Mouse (Mus musculus) stomach, embryonic 16.5 days (tissue): ENCODE measurements around the gene Dgkh. TPM values are rescaled to one million over a fixed set of nuclear protein-coding genes. Genes with fewer than 3 reads are reported as not detected.
"Not testable (repeated sequence)": the region's sequence is repeated elsewhere in the genome, so short reads cannot be mapped to it uniquely, and the experiment has no call there.

Source experiments
- ATAC-seq: fragments of 200-750 bp; cut with Nextera tagmentation; 2 replicates; pipeline ENCODE4 v1.8.0; 2017; ENCODE audit warnings: moderate number of reproducible peaks, moderate TSS enrichment; ENCODE audit not compliant: insufficient read depth, low FRiP score
- H3K27ac ChIP-seq: fragments of 300-500 bp; sonication (generic); 2 replicates; pipeline ENCODE4 v1.5.1; 2014; ENCODE audit warnings: low read length
- H3K27me3 ChIP-seq: fragments of 300-500 bp; sonication (generic); 2 replicates; pipeline ENCODE4 v1.6.1; 2014; ENCODE audit warnings: low read length, control low read depth, mixed read lengths; ENCODE audit not compliant: control insufficient read depth, insufficient read depth
- H3K36me3 ChIP-seq: fragments of 300-500 bp; sonication (generic); 2 replicates; pipeline ENCODE4 v1.6.1; 2014; ENCODE audit warnings: low read length; ENCODE audit not compliant: control insufficient read depth, insufficient read depth
- H3K4me1 ChIP-seq: fragments of 300-500 bp; sonication (generic); 2 replicates; pipeline ENCODE4 v1.6.1; 2014; ENCODE audit warnings: low read length, control low read depth, mixed read lengths; ENCODE audit not compliant: control insufficient read depth, insufficient read depth
- H3K4me2 ChIP-seq: fragments of 300-500 bp; sonication (generic); 2 replicates; pipeline ENCODE4 v1.6.1; 2014; ENCODE audit warnings: low read depth, low read length, mixed read lengths
- H3K4me3 ChIP-seq: fragments of 300-500 bp; sonication (generic); replicated peaks from 2 replicates; pipeline ENCODE4 v1.5.1; 2014; ENCODE audit warnings: mild to moderate bottlenecking, low read length
- H3K9ac ChIP-seq: fragments of 300-500 bp; sonication (generic); 2 replicates; pipeline ENCODE4 v1.6.1; 2014; ENCODE audit warnings: low read length
- H3K9me3 ChIP-seq: fragments of 300-500 bp; sonication (generic); replicated peaks from 2 replicates; pipeline ENCODE4 v1.6.1; 2016; ENCODE audit warnings: low read length, control low read depth; ENCODE audit not compliant: control insufficient read depth
- whole genome bisulfite sequencing: fragments of 180-500 bp; shearing (Covaris S2); extraction: QIAGEN DNeasy Blood & Tissue Kit; methylation state at CpG from one replicate; pipeline ENCODE4 v1.1.7; 2014; 5-methylcytosine and 5-hydroxymethylcytosine counted together
- polyA plus RNA-seq: library from polyadenylated mRNA; unstranded; fragments of >200 nt; fragmentation: Nextera tagmentation; extraction: Ambion mirVana; gene quantifications from 2 replicates; pipeline ENCODE4 v1.2.1, GENCODE M21; 2015

Dgkh gene
- polyA plus RNA-seq, 1 experiment from 2014 or later = 1.5 TPM

DNA sequence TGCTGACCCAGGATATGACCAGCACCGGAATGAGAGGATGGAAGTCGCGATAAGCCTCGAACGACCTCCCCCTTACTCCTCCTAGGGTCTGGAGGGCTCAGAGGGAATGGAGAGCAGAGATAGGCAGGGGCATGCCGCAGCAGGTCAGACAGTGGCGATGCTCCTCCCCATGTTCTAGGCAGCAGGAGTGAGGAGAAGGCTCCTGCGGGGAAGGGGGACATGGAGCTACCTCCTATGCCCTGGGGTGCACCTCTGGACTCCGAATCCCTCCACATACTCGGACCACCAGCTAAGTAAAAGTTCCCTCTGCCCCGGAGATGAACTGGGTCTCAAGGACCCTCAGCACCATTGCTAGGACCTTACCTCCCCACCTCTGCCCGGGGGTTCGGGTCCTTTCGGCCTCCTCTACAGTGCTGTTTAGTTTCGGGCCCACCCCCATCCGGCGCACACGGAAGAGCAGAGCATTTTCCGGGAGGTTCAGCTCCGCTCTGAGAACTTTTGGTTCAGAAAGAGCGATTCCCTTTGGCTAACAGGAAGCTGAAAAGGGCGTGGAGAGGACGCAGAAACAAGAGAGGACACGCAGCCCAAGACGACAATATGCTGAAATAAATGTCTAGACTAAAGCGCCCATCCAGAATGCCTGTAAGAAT lies 7.1 kb downstream of the Dgkh start:
- Histone ChIP-seq H3K27ac (peak overlapping the region; percentile 62), H3K4me3 (peak overlapping the region; percentile 69), H3K27me3 (no peaks in the 10 kb centered on the region), H3K4me2 (peak overlapping the region; percentile 94), H3K9ac (peak overlapping the region; percentile 80), H3K9me3 (no peaks in the 10 kb centered on the region), H3K4me1 (peaks cover 4% of the 10 kb centered on the region), H3K36me3 (no peaks in the 10 kb centered on the region)
- ATAC-seq = peak; percentile 62; the same call in 1 of the 2 replicates
- WGBS = 3% methylated on average over 26 of the region's 26 CpGs

DNA sequence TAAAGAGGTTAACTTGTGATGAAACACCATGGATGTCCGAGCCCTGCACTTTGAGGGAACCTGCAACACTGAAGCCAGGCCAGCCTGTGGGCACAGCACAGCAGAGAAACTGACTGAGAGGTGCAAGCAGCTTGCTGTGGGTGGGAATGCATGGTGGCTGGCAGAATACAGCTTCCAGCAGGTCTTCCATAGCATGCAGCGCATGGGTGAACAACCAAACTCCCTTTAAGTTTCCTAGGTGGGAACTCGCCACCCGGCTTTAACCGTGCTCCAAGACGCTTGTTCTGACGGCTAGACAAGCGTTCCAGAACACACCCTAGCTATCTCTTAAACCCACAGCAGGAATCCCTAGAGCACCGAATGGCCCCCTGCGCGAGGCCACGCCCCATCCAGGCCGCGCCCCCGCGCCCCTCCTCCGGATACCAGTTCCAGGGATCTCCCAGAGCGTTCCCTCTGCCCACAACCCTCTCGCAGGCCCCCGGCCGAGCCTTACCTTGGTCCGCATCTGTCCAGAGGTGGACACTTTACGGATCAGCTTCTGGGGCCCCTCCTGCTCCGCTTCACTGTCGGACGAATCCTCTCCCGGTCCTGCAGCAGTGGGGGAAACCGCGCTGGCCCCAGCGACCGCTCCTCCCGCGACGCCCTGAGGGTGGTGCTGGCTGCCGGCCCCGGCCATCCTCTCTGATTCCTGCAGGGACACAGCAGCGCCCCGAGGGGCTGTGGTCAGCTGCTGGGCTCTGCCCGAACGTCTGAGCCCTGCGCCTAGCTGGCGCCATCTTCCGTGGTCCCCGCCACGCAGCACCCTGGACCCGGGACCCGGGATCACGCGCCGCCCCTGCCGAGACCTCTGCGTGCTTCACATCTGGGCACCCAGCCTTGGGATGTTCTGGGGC lies 7.9 kb downstream of the Dgkh start:
- 2% methylated on average over 52 of the region's 52 CpGs for WGBS
- ATAC-seq = peak; percentile 85
- Histone ChIP-seq H3K9ac (peak overlapping the region; percentile 80), H3K27me3 (no peaks in the 10 kb centered on the region), H3K4me3 (peak overlapping the region; percentile 69), H3K4me2 (peak overlapping the region; percentile 94), H3K4me1 (peaks cover 4% of the 10 kb centered on the region), H3K27ac (peak overlapping the region; percentile 62), H3K36me3 (no peaks in the 10 kb centered on the region), H3K9me3 (no peaks in the 10 kb centered on the region)

DNA sequence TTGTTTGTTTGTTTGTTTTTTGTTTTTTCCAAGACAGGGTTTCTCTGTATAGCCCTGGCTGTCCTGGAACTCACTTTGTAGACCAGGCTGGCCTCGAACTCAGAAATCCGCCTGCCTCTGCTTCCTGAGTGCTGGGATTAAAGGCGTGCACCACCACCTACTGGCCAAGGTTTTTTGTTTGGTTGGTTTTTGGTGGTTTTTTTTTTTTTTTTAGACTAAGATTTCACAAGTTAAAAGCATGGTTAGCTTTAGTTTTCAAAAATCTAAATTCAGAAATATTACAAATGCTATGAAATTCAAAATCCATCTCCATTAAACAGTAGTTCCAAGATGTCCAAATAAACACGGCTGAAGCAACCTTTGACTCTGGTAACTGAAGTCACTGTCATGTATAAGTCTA lies 8.9 kb downstream of the Dgkh start:
- not testable (repeated sequence) for ATAC-seq, H3K4me2 ChIP-seq, H3K27ac ChIP-seq, H3K27me3 ChIP-seq, H3K9ac ChIP-seq, H3K9me3 ChIP-seq, H3K4me3 ChIP-seq, H3K4me1 ChIP-seq, H3K36me3 ChIP-seq
- WGBS = 89% methylated on average over 4 of the region's 4 CpGs

DNA sequence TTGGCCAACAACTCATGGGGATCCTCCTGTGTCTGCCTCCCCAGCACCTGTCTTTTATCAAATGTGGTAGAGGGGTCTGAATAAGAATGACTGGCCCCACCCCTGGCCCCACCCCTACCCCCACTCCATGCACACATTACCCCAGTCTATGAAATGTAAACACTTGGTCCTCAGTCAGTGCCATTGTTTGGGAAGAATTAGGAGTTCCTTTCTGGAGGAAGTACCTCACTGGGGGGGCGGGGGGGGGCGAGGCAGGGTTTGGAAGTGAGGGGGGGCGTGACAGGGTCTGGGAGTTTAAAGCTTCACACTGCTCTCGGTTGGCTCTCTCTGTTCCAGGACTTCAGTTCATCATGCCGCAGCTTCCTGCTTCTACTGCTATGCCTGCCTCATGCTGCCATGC lies 10.5 kb downstream of the Dgkh start:
- Histone ChIP-seq H3K27me3 (no peaks in the 10 kb centered on the region), H3K4me2 (no peak overlapping the region), H3K9ac (no peak overlapping the region), H3K9me3 (no peaks in the 10 kb centered on the region), H3K36me3 (no peaks in the 10 kb centered on the region), H3K4me3 (no peak overlapping the region), H3K4me1 (peaks cover 4% of the 10 kb centered on the region), H3K27ac (no peak overlapping the region)
- ATAC-seq = no peak
- WGBS = 74% methylated on average over 5 of the region's 5 CpGs

DNA sequence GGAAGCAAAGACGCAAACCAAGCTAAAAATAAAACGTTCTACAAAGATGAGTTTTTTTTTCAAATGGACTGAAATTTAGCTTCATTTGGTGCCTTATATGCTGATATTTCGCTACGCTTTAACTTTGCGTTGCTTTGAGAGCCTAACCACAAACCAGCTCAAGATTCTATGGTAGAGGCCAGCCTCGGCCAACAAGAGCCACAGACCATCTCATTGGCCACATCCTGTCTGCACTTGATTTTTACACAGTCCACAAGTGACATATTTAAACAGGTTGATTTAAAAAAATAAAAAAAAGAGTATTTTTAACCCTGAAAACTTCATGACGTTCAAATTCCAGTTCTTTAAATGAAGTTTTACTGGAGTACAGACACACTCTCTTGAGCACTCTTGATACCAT lies 16.5 kb downstream of the Dgkh start:
- Histone ChIP-seq H3K27me3 (no peaks in the 10 kb centered on the region), H3K9me3 (no peaks in the 10 kb centered on the region), H3K4me2 (no peak overlapping the region), H3K27ac (no peak overlapping the region), H3K4me1 (no peaks in the 10 kb centered on the region), H3K4me3 (no peak overlapping the region), H3K9ac (no peak overlapping the region), H3K36me3 (no peaks in the 10 kb centered on the region)
- ATAC-seq = no peak
- WGBS = 85% methylated on average over 7 of the region's 7 CpGs

DNA sequence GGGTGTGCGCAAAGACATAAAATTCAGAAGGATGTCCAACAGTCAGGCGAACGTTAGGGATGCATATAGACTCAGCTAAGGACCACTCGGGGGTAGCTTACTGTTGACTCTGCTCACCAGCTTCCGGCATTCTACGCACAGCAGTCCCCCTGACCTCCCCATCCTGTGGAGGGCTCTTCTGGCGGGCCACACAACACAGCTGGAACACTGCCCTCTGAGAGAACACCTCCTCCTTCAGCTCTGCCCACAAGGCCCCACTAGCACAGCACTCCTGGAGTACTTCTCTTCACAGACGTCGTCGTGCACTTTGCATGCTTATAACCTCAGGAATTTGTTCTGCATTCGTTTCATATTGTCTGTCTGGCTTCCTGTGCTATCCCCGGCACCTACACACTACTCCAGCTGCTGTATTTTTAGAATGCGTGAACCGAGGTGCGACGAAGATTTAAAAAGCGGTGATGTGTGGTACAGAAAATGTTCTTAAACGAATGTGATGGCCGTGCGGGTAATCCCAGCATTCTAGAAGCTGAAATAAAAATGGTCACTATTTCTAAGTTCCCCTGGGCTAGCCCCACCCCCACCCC lies 19.9 kb downstream of the Dgkh start:
- no peak for ATAC-seq
- 62% methylated on average over 20 of the region's 20 CpGs for WGBS
- no peak overlapping the region for H3K9ac ChIP-seq
- no peak overlapping the region for H3K4me3 ChIP-seq
- H3K9me3 ChIP-seq = no peaks in the 10 kb centered on the region
- no peak overlapping the region; the same call in 1 of the 2 replicates for H3K27ac ChIP-seq
- H3K4me1 ChIP-seq = no peaks in the 10 kb centered on the region
- H3K36me3 ChIP-seq = no peaks in the 10 kb centered on the region
- no peaks in the 10 kb centered on the region for H3K27me3 ChIP-seq
- H3K4me2 ChIP-seq = no peak overlapping the region

DNA sequence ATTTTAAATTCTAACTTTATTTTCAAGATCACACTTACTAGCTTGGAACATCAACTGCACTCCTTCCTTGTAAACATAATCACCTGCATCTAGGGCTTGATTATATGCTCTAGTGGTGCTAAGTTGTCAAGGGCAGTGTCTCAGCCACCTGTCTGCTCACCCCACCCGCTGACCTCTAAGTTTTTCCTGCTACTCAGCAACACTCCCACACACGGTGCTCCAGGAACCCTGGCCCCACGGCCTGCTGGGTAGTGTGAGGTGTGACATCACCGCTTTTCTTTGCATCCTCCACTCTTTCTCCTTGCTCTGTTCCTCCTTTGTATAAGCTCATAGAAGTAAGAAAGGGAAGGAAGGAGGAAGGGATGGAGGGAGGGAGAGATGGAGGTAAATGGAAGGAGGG lies 21.9 kb downstream of the Dgkh start:
- Histone ChIP-seq H3K36me3 (no peaks in the 10 kb centered on the region), H3K4me3 (no peak overlapping the region), H3K9me3 (no peaks in the 10 kb centered on the region), H3K4me1 (no peaks in the 10 kb centered on the region), H3K9ac (no peak overlapping the region), H3K27me3 (no peaks in the 10 kb centered on the region), H3K27ac (no peak overlapping the region), H3K4me2 (no peak overlapping the region)
- WGBS = 67% methylated on average over 4 of the region's 4 CpGs
- ATAC-seq = no peak

DNA sequence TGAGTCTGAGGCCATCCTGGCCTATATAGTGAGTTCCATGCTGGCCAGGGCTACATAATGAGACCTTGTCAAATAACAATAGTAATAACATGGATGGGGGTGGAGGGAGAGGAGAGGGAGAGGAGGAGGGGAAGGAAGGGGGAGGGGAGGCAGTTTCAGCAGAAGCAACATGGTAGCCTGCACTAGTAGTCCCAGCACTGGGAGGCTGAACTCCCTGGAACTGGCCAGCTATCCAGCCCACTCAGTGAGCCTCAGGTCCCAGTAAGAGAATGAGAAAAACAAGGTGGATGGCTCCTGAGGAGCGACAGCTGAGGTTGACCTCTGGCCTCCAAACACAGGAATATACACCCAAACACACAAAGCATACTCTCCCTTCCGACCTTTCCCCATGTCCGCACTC lies 27.0 kb downstream of the Dgkh start:
- no peak overlapping the region for H3K27ac ChIP-seq
- no peaks in the 10 kb centered on the region for H3K36me3 ChIP-seq
- no peaks in the 10 kb centered on the region for H3K27me3 ChIP-seq
- no peak for ATAC-seq
- WGBS = 70% methylated on average over 3 of the region's 3 CpGs
- H3K4me1 ChIP-seq = peaks cover 12% of the 10 kb centered on the region
- H3K9ac ChIP-seq = no peak overlapping the region
- no peak overlapping the region for H3K4me2 ChIP-seq
- H3K9me3 ChIP-seq = no peaks in the 10 kb centered on the region
- H3K4me3 ChIP-seq = no peak overlapping the region

DNA sequence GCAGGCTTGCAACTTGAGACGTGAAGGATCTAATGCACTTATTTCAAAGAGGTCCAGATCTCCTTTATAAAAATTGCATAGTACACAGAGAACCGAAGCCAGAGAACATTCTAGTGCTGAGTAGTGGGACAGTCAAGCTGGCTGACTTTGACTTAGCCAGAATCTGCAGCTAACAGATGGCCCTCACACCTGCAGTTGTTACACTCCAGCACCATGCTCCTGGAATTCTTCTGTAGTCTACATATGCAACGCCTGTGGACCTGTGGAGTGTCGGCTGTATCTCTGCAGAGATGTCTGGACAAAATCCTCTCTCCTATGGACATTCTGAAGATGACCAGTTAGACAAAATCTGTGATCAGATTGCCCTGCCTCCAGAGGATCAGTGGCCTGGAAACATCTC lies 28.6 kb downstream of the Dgkh start:
- Histone ChIP-seq H3K9me3 (no peaks in the 10 kb centered on the region), H3K36me3 (no peaks in the 10 kb centered on the region), H3K4me3 (no peak overlapping the region), H3K4me1 (peaks cover 19% of the 10 kb centered on the region), H3K27me3 (no peaks in the 10 kb centered on the region), H3K9ac (no peak overlapping the region), H3K27ac (no peak overlapping the region), H3K4me2 (no peak overlapping the region)
- 80% methylated on average over 4 of the region's 4 CpGs for WGBS
- no peak for ATAC-seq
